Mouse (Mus musculus): ENCODE data around the gene Psapl1.

DNA sequence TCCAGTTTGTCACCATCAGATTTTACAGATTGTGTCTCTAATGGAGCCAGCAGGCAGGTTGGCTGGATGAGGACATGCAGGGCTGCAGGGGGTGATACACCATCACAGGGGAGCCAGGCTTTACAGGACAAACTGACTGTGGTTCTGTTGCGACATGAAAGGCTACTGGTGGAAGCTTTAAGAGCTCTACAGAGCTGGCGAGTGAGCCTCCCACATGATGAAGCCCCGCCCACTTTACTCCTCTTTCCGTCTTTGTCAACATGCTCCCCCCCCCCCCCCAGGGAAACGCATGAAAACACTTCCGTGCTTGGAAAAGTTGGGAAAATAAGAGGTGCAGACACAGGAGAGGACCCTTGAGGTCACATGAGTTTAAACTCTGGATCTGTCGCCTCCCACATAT lies 25.6 kb upstream of the Psapl1 start:
- TF ChIP-seq CTCF (IDR thresholded peaks at IDR 0.05; ENCODE audit: low read depth, low read length) (no peak), POLR2A (IDR thresholded peaks at IDR 0.05; ENCODE audit: extremely low read depth, insufficient read depth, low read length) (no peak)
